Mouse (Mus musculus) bone marrow, adult 2 months (tissue): ENCODE data around the gene Atp6v1f. TPM values are rescaled to one million over a fixed set of nuclear protein-coding genes. Genes with fewer than 3 reads are reported as not detected.

Experiments
- H3K27ac ChIP-seq: fragments of 200-500 bp; 2 replicates; pipeline ENCODE4 v1.5.1; 2012; ENCODE audit warnings: low read depth, mild to moderate bottlenecking, control low read depth, inconsistent platforms, low read length; ENCODE audit not compliant: control insufficient read depth, poor library complexity, insufficient read depth
- H3K4me1 ChIP-seq: fragments of 200-500 bp; 2 replicates; pipeline ENCODE4 v1.6.1; 2011; ENCODE audit warnings: low read length; ENCODE audit not compliant: control insufficient read depth, insufficient read depth
- H3K4me3 ChIP-seq: fragments of 200-500 bp; replicated peaks from 2 replicates; pipeline ENCODE3; 2011; ENCODE audit warnings: mild to moderate bottlenecking, low read depth, low read length, control low read depth; ENCODE audit not compliant: control insufficient read depth
- CTCF ChIP-seq: fragments of 200-500 bp; IDR thresholded peaks from 2 replicates; pipeline ENCODE4 v1.5.1; 2011; ENCODE audit warnings: low read length, control low read depth; ENCODE audit not compliant: control insufficient read depth, insufficient read depth
- POLR2A ChIP-seq: fragments of 200-500 bp; IDR thresholded peaks from 2 replicates; pipeline ENCODE4 v1.6.1; 2011; ENCODE audit warnings: low read depth, mild to moderate bottlenecking, control low read depth, low read length, borderline replicate concordance; ENCODE audit not compliant: control insufficient read depth
- WGBS: fragments of 180-500 bp; shearing (Covaris S2); methylation state at CpG from one replicate; pipeline ENCODE4 v1.1.7; 2018; 5-methylcytosine and 5-hydroxymethylcytosine counted together
- polyA plus RNA-seq: library from polyadenylated mRNA; stranded (reverse); fragments of >200 nt; gene quantifications from 2 replicates; pipeline ENCODE4 v1.2.4, GENCODE M21; 2011; ENCODE audit warnings: low replicate concordance; ENCODE audit not compliant: missing spikeins, insufficient read depth, insufficient read length

Gene Atp6v1f
- polyA plus RNA-seq, 1 experiment: 143 TPM

DNA sequence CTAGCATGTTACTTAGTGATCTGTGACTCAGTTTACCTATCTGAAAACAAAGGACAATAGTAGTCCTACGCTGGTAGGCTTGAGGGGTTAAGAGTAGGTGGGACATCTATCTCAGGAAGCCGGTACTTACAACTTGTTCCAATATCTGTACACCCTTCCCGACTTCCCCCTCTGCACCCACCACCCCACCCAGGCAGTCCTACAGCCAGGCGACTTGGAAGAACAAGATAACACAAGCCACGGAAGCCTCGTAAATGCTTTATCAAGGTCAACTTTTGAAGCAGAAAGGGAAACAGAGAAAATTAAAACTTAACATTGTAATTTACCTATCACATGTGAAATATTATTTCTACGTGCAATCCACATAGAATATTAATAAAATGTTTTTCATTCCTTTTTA, 32.7 kb downstream of the Atp6v1f start:
- Histone ChIP-seq H3K27ac (no peak overlapping the region), H3K4me1 (no peaks in the 10 kb centered on the region), H3K4me3 (no peak overlapping the region)
- TF ChIP-seq POLR2A (no peak), CTCF (no peak)
- WGBS: 56% methylated on average over 7 of the region's 7 CpGs

DNA sequence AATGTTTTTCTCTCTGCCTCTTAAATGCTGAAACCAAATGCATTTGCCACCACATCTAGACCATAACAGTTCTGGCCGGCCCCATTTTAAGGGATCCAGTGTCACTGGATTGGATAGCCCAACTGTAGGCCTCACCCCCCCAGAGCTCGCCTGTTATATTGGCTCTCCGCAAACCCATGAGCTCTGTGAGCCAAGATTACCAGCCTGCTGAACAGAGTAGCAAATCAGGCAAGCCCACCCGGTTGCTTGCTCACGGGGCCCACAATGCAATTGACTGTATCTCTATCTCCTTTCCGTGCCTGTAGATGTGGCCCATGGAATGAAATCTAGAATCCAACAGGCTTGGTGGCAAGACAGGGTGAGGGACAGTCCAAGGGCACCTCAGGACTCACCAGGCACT, 33.3 kb downstream of the Atp6v1f start:
- Histone ChIP-seq H3K27ac (no peak overlapping the region), H3K4me3 (no peak overlapping the region), H3K4me1 (no peaks in the 10 kb centered on the region)
- no peak for TF ChIP-seq CTCF
- TF ChIP-seq POLR2A: no peak
- WGBS: 71% methylated on average over 6 of the region's 6 CpGs

DNA sequence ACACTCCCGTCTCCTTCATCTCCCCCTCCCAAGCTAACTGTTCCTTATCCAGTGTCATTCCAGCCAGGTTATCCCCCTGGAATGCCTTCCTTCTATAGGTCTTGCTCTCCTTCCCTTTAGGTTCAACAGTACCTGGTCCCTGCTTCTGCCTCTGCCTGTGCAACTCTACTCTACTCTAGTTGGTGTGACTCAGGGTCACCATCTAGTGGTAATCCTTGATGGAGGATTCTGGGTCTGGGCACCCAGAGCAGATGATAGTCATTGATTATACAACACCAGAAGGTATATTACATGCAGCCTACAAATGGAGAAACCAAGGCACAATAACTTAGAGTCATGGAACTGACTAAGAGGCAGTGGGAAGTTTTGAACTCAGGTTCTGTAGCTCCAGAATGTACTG, 34.1 kb downstream of the Atp6v1f start:
- H3K4me3 ChIP-seq: no peak overlapping the region
- TF ChIP-seq CTCF (no peak), POLR2A (no peak)
- 82% methylated on average over 1 of the region's 1 CpGs for WGBS
- no peak overlapping the region for H3K27ac ChIP-seq
- H3K4me1 ChIP-seq: no peaks in the 10 kb centered on the region

DNA sequence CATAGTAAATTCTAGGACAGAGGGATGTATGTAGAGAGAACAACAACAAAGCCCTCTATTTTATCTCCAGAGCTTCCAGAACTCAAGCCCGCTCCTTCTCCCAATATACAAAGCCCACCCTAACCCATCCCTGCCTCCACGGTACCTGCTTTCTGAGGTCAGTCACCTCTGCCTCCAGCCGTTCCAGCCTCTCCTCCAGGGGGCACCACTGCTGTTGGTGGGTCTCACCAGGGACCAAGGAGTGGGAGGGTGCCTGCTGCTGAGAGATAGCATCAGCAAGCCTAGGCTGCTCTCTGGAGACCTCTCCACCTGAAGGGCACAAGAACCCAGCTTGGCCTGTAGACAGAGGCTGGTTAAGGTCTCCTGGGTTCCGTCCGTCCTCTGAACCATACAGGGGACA, 38.0 kb downstream of the Atp6v1f start:
- TF ChIP-seq POLR2A (no peak), CTCF (peak; percentile 26; the same call in 1 of the 2 replicates)
- no peak overlapping the region for H3K4me3 ChIP-seq
- H3K4me1 ChIP-seq: no peaks in the 10 kb centered on the region
- 77% methylated on average over 5 of the region's 5 CpGs for WGBS
- no peak overlapping the region for H3K27ac ChIP-seq

DNA sequence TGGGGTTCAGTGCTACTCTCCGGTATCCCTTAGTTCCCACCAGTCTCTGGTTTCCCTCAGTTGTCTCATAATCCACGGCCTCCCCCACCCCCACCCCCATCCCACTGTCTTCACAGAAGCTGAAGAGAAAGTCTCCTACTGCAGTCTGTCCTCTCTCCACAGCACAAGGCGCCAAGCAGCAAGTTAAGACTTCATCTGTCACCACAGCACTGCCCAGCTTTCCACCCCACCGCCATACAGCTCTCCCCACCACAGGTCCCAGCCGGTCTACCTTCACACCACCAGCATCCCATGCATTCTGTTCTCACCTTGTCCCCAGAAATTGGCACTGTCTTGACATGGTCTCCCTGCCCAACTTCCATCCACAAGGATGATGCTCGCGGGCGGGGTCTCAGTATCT, 39.3 kb downstream of the Atp6v1f start:
- TF ChIP-seq POLR2A (no peak), CTCF (no peak)
- Histone ChIP-seq H3K4me1 (no peaks in the 10 kb centered on the region), H3K27ac (no peak overlapping the region), H3K4me3 (no peak overlapping the region)
- 49% methylated on average over 8 of the region's 8 CpGs for WGBS

DNA sequence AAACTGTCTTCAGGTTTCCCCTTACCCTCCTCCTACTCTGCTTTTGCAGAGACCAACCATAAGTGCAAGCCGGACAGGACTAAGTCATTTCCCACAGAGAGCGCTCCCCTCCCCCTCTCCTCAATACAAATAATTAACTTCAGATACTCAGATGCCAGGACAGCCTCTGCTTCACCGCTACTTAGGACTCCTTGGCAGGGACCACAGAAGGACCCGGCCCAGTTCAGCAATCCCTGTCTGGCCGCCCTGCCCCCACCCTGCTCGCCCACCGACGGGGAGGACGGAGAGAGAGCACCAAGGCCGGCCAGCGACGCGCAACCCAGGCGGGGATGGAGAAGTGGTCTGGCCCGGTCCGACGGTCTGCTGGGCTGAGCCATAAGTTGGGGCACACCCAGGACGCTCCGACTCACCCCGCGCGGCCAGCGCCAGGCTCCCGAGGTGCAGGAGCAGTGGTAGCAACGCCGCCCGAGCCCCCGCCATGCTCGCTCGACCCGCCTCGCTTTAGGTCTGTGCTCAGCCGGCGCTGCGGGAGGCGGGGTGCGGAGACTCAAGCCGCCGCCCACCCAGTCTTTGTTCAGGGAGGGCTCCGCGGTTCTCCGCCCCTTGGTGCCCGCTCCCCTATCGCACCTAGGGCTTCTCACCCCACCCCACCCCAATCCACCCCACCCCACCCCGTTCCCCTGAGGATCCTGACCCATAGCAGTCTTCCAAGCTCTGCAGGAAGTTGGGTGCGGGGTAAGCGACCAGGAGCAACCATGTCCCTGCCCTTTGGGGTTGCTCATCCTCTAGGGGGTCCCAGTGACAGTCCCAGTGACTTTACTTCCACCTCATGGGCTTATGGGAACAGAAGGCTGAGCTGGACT, 40.2 kb downstream of the Atp6v1f start, which contains the start of gene Kcp:
Gene Kcp (minus strand): TSS at position 506 of the 863 bp plus-strand sequence.
- 4% methylated on average over 45 of the region's 47 CpGs for WGBS
- Histone ChIP-seq H3K4me3 (no peak within 1 kb of the TSS), H3K27ac (no peak within 1 kb of the TSS), H3K4me1 (no peaks in the 10 kb centered on the region)
- TF ChIP-seq CTCF: no peak
- TF ChIP-seq POLR2A: no peak

DNA sequence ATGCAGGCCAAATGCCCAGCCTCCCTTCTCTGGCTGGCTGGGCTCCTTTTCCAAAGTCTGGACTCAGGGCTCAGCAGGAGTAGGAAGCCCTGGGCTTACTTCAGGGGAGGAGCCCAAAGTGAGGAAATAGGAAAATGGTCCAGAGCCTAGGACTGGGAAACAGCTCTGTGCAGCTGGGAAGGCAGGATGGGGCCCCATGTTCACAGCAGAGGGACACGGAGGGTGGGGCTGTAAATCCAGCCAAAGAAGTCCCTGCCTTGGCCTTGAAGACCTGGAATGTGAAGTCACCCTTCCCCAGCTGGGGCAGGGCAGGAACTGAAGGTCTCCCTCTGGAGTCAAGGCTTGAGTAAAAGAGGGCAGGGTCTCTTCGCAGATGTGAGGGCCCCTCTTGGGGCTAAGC, 41.6 kb downstream of the Atp6v1f start:
- no peak overlapping the region for H3K27ac ChIP-seq
- H3K4me3 ChIP-seq: no peak overlapping the region
- no peaks in the 10 kb centered on the region for H3K4me1 ChIP-seq
- 79% methylated on average over 2 of the region's 2 CpGs for WGBS
- no peak for TF ChIP-seq CTCF
- TF ChIP-seq POLR2A: no peak

DNA sequence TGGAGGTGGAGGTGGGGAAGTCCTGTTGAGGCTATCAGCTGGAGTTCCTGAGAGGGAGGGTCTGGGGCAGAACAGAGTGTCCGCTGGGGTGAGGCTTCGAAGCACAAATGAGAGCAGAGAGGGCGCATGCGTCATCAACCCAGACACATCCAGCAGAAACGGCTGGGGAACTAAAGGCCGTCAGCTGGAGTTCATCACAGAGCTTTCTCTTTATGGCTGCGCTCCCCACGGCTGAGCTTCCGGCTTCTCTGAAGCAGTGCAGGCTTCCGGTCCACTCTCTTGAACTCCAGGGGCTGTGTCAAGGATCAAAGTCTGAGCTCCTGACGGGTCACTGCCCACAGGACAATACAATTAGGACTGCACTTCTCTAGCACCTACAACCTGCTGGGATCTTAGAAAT, 45.8 kb downstream of the Atp6v1f start:
- H3K27ac ChIP-seq: no peak overlapping the region
- H3K4me3 ChIP-seq: no peak overlapping the region
- no peaks in the 10 kb centered on the region for H3K4me1 ChIP-seq
- no peak for TF ChIP-seq POLR2A
- no peak for TF ChIP-seq CTCF
- 2% methylated on average over 11 of the region's 11 CpGs for WGBS
